In the genomic region with DNA sequence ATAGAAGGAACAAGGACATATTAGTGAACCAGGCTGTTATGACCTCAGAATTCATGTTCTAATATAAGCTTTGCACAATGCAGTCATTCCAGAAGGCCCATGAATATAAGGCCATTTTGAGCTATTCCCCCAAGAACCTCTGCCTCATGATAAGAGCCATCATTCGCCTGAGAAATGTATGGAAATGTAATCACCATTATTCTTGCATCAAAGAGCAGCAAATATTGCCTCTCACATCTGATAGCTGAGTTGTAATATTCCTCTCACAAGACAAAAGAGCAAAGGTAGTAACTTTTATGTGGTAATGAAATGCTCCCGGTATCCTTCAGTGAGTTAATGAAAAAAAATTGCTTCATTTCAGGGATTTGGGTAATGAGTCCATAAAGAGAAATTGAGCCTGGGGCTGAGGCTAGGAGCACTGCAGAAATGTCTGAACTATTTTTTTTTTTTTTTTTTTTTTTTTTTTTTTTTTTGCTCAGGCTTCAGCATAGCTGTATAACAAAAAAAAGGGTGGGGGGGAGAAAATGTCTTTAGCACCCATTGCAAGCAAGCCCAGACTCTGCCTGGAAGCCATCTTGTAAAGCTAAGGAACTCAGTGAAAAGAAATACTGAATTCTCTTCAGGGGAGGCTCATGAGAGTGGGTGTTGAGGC, we compare ENCODE assay signal across 18 mouse cellular contexts.
DNase-seq lines count a peak whose midpoint lies in the region; ATAC-seq and TF ChIP-seq lines count a peak whose summit lies in the region.
"Had no signal": no experiment of that assay in that cellular context is flagged by ENCODE, and none has a peak within 500 bp of the region (broad histone marks: within the 10 kb centered on the region; RNA-seq: fewer than 3 reads in every experiment).

No protein-coding gene starts in this region.

- no peaks in the 10 kb centered on the region for H3K4me1 ChIP-seq in forebrain, embryonic 14.5 days (ENCODE audit: control insufficient read depth, insufficient read depth, low read length)
- H3K4me1 ChIP-seq in forebrain, postnatal 0 days (ENCODE audit: insufficient read depth): no peaks in the 10 kb centered on the region
- no peaks in the 10 kb centered on the region; a peak in 1 of 4 replicates for H3K4me1 ChIP-seq in CH12.LX (ENCODE audit: control insufficient read depth in 1 of 2, insufficient read depth in 2 of 2)
- no peaks in the 10 kb centered on the region for H3K4me1 ChIP-seq in intestine, embryonic 15.5 days (replicated peaks)
- no peaks in the 10 kb centered on the region for H3K4me1 ChIP-seq in neural tube, embryonic 14.5 days (ENCODE audit: control insufficient read depth, insufficient read depth, low read length)
- no peaks in the 10 kb centered on the region for H3K4me1 ChIP-seq in midbrain, embryonic 11.5 days (ENCODE audit: control insufficient read depth, insufficient read depth, low read length)
- H3K4me1 ChIP-seq: forebrain, embryonic 15.5 days had no signal

- H3K27ac ChIP-seq in forebrain, embryonic 14.5 days (ENCODE audit: low read depth, low read length): no peak overlapping the region
- no peak overlapping the region for H3K27ac ChIP-seq in forebrain, postnatal 0 days (ENCODE audit: low read depth, low read length)
- H3K27ac ChIP-seq in CH12.LX (ENCODE audit: insufficient read depth, low read depth): no peak overlapping the region
- no peak overlapping the region for H3K27ac ChIP-seq in intestine, embryonic 15.5 days
- peak overlapping the region; percentile 48; the same call in 1 of the 2 replicates for H3K27ac ChIP-seq in neural tube, embryonic 14.5 days (ENCODE audit: low read depth, low read length)
- H3K27ac ChIP-seq in midbrain, embryonic 11.5 days (ENCODE audit: low read depth, low read length): no peak overlapping the region
- H3K27ac ChIP-seq: embryonic facial prominence, embryonic 10.5 days; forebrain, embryonic 15.5 days had no signal

- DNase-seq in forebrain, embryonic 14.5 days (ENCODE audit: low spot score): peak; percentile 2
- DNase-seq in forebrain, postnatal 0 days: no peak
- DNase-seq in CH12.LX (ENCODE audit: extremely low read depth): no peak
- DNase-seq in heart, postnatal 36 days: no peak
- DNase-seq in midbrain, embryonic 11.5 days (ENCODE audit: low spot score, missing footprints): no peak
- DNase-seq: adrenal gland, adult 2 months; adrenal gland, postnatal 25 days; B cell, adult 2 months; cerebellum, adult 2 months; cerebellum, postnatal 10 days; gastrocnemius, postnatal 10 days had no signal

- no peak for TF ChIP-seq EP300 in CH12.LX (IDR thresholded peaks at IDR 0.05; ENCODE audit: low read length)

- no peak for TF ChIP-seq RAD21 in CH12.LX (IDR thresholded peaks at IDR 0.05; ENCODE audit: low read depth, low read length)

- in situ Hi-C loops in CH12.LX (cut with MboI; ENCODE audit: low pct_ligation_motif_present, low pct_unique_long_range_greater_than_20kb, low sequenced_read_pairs): no loop called here

- dilution Hi-C loops in CH12.LX (cut with MboI; ENCODE audit: extremely low pct_ligation_motif_present, extremely low pct_unique_long_range_greater_than_20kb, low sequenced_read_pairs): no loop called here

- no peaks in the 10 kb centered on the region for H3K27me3 ChIP-seq in forebrain, embryonic 14.5 days (replicated peaks; ENCODE audit: control insufficient read depth, insufficient read depth, low read length)
- H3K27me3 ChIP-seq in forebrain, postnatal 0 days (ENCODE audit: insufficient read depth, low read length): no peaks in the 10 kb centered on the region
- no peaks in the 10 kb centered on the region for H3K27me3 ChIP-seq in CH12.LX (replicated peaks)
- no peaks in the 10 kb centered on the region for H3K27me3 ChIP-seq in intestine, embryonic 15.5 days (replicated peaks)
- H3K27me3 ChIP-seq in neural tube, embryonic 14.5 days (ENCODE audit: control insufficient read depth, insufficient read depth, low read length): no peaks in the 10 kb centered on the region
- H3K27me3 ChIP-seq in midbrain, embryonic 11.5 days (ENCODE audit: control insufficient read depth, insufficient read depth, low read length): no peaks in the 10 kb centered on the region
- H3K27me3 ChIP-seq: forebrain, embryonic 15.5 days; heart, embryonic 12.5 days had no signal

- no peak overlapping the region for H3K4me2 ChIP-seq in forebrain, embryonic 14.5 days (ENCODE audit: low read length)
- H3K4me2 ChIP-seq in forebrain, postnatal 0 days (ENCODE audit: low read depth): no peak overlapping the region
- no peak overlapping the region for H3K4me2 ChIP-seq in CH12.LX (ENCODE audit: insufficient read depth, low read depth, poor library complexity, severe bottlenecking)
- H3K4me2 ChIP-seq in intestine, embryonic 15.5 days (replicated peaks): no peak overlapping the region
- no peak overlapping the region for H3K4me2 ChIP-seq in neural tube, embryonic 14.5 days (ENCODE audit: low read depth, low read length)
- no peak overlapping the region for H3K4me2 ChIP-seq in midbrain, embryonic 11.5 days
- H3K4me2 ChIP-seq: forebrain, embryonic 15.5 days; heart, embryonic 12.5 days had no signal

- no peak overlapping the region for H3K9ac ChIP-seq in forebrain, embryonic 14.5 days (ENCODE audit: low read length)
- H3K9ac ChIP-seq in forebrain, postnatal 0 days: no peak overlapping the region
- no peak overlapping the region for H3K9ac ChIP-seq in CH12.LX (ENCODE audit: insufficient read depth, low read depth)
- H3K9ac ChIP-seq in intestine, embryonic 15.5 days: no peak overlapping the region
- H3K9ac ChIP-seq in neural tube, embryonic 14.5 days (replicated peaks; ENCODE audit: low read depth, low read length): no peak overlapping the region
- no peak overlapping the region for H3K9ac ChIP-seq in midbrain, embryonic 11.5 days (ENCODE audit: low read length)
- H3K9ac ChIP-seq: forebrain, embryonic 15.5 days; heart, embryonic 12.5 days had no signal

- no peak for ATAC-seq in forebrain, embryonic 14.5 days
- ATAC-seq in forebrain, postnatal 0 days: no peak
- ATAC-seq in intestine, embryonic 15.5 days: 0 out of 2 replicates have a peak, but pooled peaks have one; percentile 24
- peak; percentile 74; the same call in 1 of the 2 replicates for ATAC-seq in neural tube, embryonic 14.5 days (ENCODE audit: low read depth)
- ATAC-seq in midbrain, embryonic 11.5 days (ENCODE audit: low FRiP score): no peak
- ATAC-seq: CD4-positive, CD25-positive, alpha-beta regulatory T cell, adult 4 months; forebrain, embryonic 15.5 days; hindbrain, embryonic 16.5 days had no signal

- 89% methylated on average over 2 of the region's 2 CpGs for WGBS in forebrain, embryonic 14.5 days
- WGBS in forebrain, postnatal 0 days: 92% methylated on average over 2 of the region's 2 CpGs
- WGBS in intestine, embryonic 15.5 days: 63% methylated on average over 2 of the region's 2 CpGs
- WGBS in neural tube, embryonic 14.5 days: 57% methylated on average over 2 of the region's 2 CpGs
- 85% methylated on average over 2 of the region's 2 CpGs for WGBS in midbrain, embryonic 11.5 days

- no peak for TF ChIP-seq CTCF in forebrain, postnatal 0 days (IDR thresholded peaks at IDR 0.05; ENCODE audit: low read depth)
- TF ChIP-seq CTCF in CH12.LX (conservative IDR thresholded peaks at IDR 0.05 in 1 of 2, IDR thresholded peaks at IDR 0.05 in 1 of 2; ENCODE audit: low read depth in 2 of 2, low read length in 2 of 2): no peak

- H3K36me3 ChIP-seq in forebrain, embryonic 14.5 days (ENCODE audit: control insufficient read depth, insufficient read depth, low read length): no peaks in the 10 kb centered on the region
- H3K36me3 ChIP-seq in forebrain, postnatal 0 days (ENCODE audit: insufficient read depth): no peaks in the 10 kb centered on the region
- no peaks in the 10 kb centered on the region for H3K36me3 ChIP-seq in CH12.LX (replicated peaks in 1 of 2; ENCODE audit: control insufficient read depth in 1 of 2, insufficient read depth in 1 of 2, low read length in 1 of 2)
- H3K36me3 ChIP-seq in intestine, embryonic 15.5 days: no peaks in the 10 kb centered on the region
- no peaks in the 10 kb centered on the region for H3K36me3 ChIP-seq in neural tube, embryonic 14.5 days (ENCODE audit: control insufficient read depth, insufficient read depth, low read length)
- H3K36me3 ChIP-seq in midbrain, embryonic 11.5 days (ENCODE audit: control insufficient read depth, insufficient read depth, low read length): no peaks in the 10 kb centered on the region
- H3K36me3 ChIP-seq: embryonic facial prominence, embryonic 10.5 days; forebrain, embryonic 15.5 days; heart, embryonic 12.5 days had no signal

- no peak overlapping the region for H3K4me3 ChIP-seq in forebrain, embryonic 14.5 days (ENCODE audit: low read depth, low read length)
- H3K4me3 ChIP-seq in forebrain, postnatal 0 days (ENCODE audit: low read depth, low read length): no peak overlapping the region
- no peak overlapping the region for H3K4me3 ChIP-seq in CH12.LX (replicated peaks in 1 of 3; ENCODE audit: low read depth in 2 of 3, low read length in 2 of 3, poor library complexity in 1 of 3)
- H3K4me3 ChIP-seq in intestine, embryonic 15.5 days (replicated peaks): no peak overlapping the region
- no peak overlapping the region for H3K4me3 ChIP-seq in neural tube, embryonic 14.5 days (ENCODE audit: low read depth, low read length)
- H3K4me3 ChIP-seq in midbrain, embryonic 11.5 days (ENCODE audit: low read depth, low read length): no peak overlapping the region
- H3K4me3 ChIP-seq: embryonic facial prominence, embryonic 10.5 days; forebrain, embryonic 15.5 days; heart, embryonic 12.5 days had no signal

- no peak for TF ChIP-seq POLR2A in CH12.LX (IDR thresholded peaks at IDR 0.05; ENCODE audit: low read depth, low read length)

- H3K9me3 ChIP-seq in forebrain, embryonic 14.5 days (replicated peaks; ENCODE audit: control insufficient read depth, low read length): no peaks in the 10 kb centered on the region
- no peaks in the 10 kb centered on the region for H3K9me3 ChIP-seq in forebrain, postnatal 0 days (ENCODE audit: low read length)
- H3K9me3 ChIP-seq in CH12.LX (replicated peaks; ENCODE audit: low read length): no peaks in the 10 kb centered on the region
- H3K9me3 ChIP-seq in intestine, embryonic 15.5 days: no peaks in the 10 kb centered on the region
- no peaks in the 10 kb centered on the region for H3K9me3 ChIP-seq in neural tube, embryonic 14.5 days (ENCODE audit: control insufficient read depth, low read length)
- H3K9me3 ChIP-seq in midbrain, embryonic 11.5 days (ENCODE audit: control insufficient read depth, low read length): no peaks in the 10 kb centered on the region
- H3K9me3 ChIP-seq: embryonic facial prominence, embryonic 10.5 days; forebrain, embryonic 15.5 days; heart, embryonic 12.5 days had no signal

- intact Hi-C loops in heart, postnatal 36 days (cut with DNase I): no loop called here

- H3K79me2 ChIP-seq in CH12.LX (replicated peaks; ENCODE audit: control insufficient read depth, extremely low read depth, insufficient read depth, poor library complexity, severe bottlenecking): no peaks in the 10 kb centered on the region

TF ChIP-seq in CH12.LX, 34 proteins besides CTCF, POLR2A, EP300 and RAD21:
- TF ChIP-seq ELF1 (IDR thresholded peaks at IDR 0.05; ENCODE audit: low read depth, low read length): no peak
- peak; percentile 66; the same call in 1 of the 2 replicates for TF ChIP-seq ZNF384 (IDR thresholded peaks at IDR 0.05; ENCODE audit: low read depth, low read length)

Comparison
In these comparisons a context has a peak if more than half of its experiments do, and no peak if none do; other contexts are left out.
1. ATAC-seq: peak in intestine, embryonic 15.5 days (single experiment) and neural tube, embryonic 14.5 days (single experiment); none in forebrain, embryonic 14.5 days (single experiment), forebrain, postnatal 0 days (single experiment) and midbrain, embryonic 11.5 days (single experiment).